Mouse (Mus musculus) c-Kit-positive CD71-negative TER-119-negative erythroid progenitor cells, embryonic 14.5 days (primary cell): Measurements from ENCODE around the gene Kif5a.
A peak's percentile ranks its signal among the peaks of the same experiment; 100 is the strongest.
"Not testable (repeated sequence)": the region's sequence is repeated elsewhere in the genome, so short reads cannot be mapped to it uniquely, and the experiment has no call there.

Experiments
- DNase-seq: peaks from one replicate; pipeline ENCODE4 v3.0.0-alpha.2; 2013; ENCODE audit warnings: low read depth

Gene Kif5a

DNA sequence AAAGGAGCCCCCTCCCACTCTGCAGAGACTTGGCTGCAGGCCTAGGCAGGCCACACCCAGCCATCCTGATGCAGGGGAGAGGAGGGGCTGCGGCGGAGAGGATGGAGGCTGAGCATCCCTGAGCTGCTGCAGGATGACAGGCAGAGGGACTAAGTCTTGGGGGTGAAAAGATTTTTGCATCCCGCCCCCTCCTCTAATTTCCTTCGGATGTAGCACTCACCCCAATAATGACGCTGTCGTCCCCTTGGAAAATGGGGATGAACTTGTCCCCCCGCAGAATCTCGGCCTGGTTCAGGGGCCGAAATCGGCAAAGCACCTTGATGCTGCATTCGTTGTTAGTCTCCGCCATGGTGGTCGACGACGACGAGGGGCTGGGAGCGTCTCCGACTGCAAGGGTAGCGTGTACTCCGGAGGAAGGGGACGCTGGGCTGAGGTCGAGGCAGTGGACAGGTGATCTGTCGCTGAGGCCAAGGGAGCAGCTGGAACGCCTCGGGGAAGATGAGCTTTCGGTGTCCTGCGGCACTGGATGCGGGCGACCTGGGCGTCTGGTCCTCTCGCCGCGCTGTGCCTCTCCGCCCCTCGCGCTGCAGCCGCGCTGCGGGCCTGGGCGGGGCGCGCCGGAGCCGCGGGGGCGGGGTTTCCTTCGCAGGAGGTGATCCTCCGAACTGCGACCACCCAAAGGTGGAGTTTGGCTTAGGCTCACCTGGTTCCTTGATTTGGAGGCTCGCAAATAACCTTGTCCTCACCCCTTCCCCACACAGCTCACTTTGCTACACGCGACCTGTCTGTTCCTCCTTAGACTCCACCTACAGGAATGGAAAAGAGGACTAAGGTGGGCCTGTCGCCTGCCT lies at the start of gene Kif5a:
Gene Kif5a (minus strand): TSS at position 801 of the 851 bp plus-strand sequence.
- no peak for DNase-seq

DNA sequence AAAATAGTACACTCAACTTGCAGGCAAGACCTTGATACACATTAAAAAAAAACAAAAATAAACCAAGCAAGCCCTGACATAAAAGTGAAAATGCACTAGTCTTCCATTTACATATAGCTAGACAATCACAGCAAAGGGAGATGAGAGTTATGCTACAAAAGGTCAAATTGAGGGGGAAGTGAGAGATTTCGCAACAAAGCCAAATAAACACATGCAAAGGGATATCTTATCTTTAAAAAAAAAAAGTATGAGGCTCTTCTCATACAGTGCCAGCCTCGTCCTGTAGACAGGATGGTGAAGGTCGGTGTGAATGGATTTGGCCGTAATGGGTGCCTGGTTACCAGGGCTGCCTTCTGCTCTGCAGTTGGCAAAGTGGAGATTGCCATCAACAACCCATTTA lies 49.7 kb upstream of the Kif5a start:
- DNase-seq, result no peak

DNA sequence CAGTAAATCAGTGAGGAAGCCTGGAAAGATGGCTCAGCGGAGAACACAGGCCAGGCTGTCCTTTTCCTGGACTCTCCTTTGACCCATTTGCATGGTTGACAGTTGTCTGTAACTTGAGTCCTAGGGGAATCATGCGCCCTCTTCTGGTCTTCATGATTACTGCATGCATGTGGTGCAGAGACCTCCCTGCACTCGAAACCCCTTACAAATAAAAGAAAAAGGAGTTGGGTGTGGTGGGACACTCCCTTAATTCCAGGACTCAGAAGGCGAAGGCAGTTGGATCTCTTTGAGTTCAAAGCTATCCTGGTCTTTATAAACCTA lies 49.2 kb upstream of the Kif5a start:
- peak; percentile 88 for DNase-seq

DNA sequence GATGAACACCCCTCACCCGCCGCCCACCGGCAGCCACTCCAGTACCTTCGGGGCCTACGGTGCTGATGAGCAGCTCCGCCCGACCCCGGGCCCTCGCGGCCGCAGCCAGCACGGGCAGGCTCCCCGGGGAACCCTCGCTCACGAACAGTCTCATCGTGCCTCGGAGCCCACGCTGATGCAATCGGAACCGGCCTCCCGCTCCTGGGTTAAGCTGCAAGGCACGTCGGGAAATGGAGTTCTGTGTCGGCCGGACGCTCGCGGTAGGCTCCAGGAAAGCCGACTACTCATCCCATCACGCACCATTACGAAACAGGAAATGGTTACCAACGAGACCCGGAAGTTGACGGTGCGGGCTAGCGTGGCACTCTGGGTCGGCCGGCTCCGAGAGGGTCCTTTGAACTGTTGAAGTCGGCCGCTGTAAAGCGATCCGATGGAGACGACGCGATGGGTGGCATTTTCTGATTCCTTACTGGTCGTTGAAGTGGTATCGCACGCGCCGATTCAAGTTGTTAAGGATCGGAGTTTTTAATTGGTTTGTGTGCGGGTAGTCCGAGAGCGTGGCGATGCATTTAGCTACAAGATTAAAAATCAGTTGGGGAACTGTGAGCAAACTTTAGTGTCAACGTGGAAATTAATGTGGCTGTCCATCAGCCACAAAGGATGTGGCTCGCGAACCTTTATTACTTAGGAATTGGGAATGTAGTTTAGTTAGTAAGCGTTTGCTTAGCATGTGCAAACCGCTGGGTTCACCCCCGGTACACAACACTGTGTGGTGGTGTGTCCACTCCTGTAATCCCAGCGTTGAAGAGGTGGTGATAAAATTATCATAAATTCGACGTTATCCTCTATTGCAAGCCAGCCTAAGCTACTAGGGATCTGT lies 48.6 kb upstream of the Kif5a start, which contains the start of gene Mars:
Gene Mars (minus strand): TSS at position 311 of the 880 bp plus-strand sequence.
- DNase-seq, result peak; percentile 94

DNA sequence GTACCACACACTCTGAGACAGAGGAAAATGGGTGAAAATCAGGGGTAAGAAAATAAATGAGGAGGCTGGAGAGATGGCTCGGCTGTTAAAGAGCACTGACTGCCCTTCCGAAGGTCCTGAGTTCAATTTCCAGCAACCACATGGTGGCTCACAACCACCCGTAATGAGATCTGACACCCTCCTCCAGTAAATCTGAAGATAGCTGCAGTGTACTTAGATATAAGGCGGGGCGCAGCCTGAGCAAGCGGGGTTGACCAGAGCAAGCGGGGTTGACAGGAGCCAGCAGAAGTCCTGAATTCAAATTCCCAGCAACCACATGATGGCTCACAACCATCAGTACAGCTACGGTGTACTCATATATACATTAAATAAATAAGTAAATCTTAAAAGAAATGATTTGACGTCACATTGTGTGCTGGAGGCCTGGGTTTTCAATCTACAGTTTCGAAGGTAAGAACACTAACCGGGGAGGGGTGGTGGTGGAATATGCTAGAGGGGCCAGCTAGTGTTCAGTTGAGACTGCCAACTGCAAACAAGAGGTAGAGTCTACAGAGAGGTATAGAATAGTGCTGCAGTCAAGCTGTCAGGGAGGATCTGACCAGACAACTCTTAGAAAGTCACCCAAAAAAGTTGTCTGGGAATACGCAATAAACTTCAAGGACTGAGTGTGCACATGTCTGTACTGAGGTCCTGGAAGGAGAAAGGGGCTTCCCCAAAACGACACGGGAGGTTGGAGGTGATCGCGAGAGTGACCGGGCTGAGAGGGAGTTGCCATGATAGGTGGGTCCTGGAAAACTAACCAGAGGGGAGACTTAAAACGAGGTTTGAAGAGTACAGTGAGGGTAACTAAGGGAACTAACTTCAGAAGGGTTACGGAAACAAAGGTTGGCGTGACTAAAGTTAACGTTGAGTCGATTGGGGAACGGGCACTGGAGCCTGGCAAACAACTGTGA lies 47.7 kb upstream of the Kif5a start:
- peak; percentile 56 for DNase-seq

DNA sequence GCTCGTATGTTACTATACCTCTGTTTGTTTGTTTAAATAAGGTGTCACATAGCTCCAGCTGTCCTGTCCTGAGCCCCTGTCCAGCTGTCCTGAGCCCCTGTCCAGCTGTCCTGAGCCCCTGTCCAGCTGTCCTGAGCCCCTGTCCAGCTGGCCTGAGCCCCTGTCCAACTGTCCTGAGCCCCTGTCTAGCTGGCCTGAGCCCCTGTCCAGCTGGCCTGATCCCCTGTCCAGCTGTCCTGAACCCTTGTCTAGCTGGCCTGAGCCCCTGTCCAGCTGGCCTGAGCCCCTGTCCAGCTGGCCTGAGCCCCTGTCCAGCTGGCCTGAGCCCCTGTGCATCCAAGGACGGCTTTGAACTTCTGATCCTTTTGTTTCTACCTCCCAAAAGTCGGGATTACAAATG lies 46.0 kb upstream of the Kif5a start:
- DNase-seq, result not testable (repeated sequence)

DNA sequence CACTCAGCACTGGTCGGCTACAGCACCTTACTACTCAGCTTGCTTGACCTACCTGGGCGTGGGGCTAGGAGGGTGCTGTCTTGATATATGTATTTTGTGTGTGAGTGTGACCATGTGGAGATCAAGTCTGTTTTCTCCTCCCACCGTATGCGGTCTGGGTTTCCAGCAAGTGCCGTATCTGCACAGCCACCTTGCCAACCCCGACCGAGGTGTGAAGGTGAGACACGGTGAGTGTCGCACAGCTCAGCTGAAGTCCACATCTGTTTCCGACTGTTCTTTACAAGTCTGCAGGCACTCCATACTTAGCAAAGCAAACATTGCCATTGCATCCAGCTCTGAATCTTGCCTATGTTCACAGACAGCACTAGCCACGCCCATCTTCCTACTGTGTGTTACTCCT lies 40.0 kb upstream of the Kif5a start:
- no peak for DNase-seq

DNA sequence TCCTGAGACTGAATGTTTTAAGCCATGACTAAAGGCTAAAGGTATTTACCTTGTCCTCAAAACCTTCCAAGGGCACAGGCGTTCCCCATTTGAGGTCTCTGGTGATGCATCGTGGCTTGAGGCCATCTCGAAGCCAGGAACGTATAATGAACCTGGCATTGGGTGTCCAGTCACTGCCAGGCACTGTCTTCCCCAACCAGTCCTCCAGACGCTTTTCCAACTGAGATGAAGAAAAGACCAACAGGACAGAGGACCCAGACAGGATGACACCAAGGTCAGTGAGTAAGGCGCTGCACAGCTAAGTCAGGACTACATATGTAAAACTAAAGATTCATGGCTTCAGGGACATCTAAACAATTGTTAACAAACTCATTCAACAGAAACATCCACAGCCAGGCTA lies 37.2 kb upstream of the Kif5a start:
- DNase-seq, result no peak

DNA sequence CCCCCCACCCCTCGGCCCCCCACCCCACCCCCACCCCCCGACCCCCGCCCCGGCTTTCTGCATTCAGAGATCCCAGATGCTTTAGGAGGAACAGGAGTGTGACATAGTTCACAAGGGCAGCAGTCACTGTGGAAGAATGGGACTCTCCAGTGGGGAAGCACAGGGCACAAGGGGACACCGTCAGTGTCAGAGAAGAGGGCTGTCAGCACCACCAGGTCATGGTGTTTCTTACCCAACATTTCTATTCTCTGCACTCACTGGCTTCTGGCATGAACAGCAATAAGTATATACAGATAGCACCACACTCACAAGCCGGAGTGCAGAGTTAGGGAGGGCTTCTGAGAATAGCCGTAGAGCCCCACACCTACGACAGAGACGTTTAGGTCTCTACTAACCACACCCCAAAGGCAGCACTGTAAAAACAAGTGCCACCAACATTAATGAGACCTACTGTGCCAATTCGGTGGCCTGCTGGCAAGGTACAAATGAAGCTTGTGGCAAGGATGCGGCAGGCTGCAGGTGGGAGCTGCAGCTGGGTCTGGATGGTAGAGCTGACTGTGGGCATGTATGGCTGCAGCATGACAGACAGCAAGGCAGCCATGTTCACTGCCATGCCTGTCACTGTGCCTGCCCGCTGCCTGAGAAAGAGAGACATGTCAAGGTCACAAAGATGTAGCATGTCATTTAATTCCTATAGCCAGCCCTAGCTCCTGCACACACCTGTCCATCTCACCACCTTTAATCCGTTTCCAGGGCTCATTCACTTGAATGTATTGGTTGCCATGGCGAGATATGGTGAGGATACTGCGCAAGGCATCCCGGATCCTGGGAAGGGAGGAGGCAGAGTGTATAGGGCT lies 34.1 kb upstream of the Kif5a start:
- DNase-seq, result no peak

DNA sequence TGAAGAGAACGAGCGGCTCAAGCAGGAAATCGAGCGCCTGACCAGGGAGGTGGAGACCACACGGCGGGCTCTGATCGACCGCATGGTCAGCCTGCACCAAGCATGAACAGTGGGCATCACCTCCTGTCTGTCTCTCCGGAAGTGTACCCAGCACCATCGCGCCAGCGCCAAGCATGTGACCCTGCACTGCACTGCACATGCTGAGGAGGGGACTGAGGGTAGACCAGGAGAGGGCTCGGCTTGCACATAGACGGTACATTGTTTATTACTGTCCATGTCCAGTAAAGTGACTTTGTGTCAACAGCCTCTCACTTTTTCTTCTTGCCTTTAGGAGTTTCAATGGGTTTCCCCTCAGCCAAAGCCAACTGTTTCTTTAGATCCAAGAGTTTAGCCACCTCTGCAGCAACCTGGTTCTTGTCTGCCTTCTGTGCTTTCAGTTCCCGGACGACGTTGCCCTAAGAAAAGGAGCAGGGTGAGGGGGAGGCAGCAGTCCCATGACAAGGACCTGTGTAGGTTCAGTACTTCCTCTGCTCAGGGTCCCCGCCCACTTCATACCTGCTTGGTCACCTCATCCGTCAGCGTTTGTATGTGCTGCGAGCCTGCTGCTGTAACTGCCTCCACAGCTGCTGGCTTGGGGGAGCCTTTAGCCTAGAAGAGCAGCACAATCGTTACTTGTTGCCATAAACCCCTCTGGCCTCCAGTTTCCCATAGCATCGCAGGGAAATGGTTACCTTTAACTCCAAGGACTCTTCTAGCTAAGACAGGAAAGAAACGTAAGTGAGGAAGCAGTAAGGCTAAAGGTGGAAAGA lies 33.0 kb upstream of the Kif5a start:
- DNase-seq, result no peak

DNA sequence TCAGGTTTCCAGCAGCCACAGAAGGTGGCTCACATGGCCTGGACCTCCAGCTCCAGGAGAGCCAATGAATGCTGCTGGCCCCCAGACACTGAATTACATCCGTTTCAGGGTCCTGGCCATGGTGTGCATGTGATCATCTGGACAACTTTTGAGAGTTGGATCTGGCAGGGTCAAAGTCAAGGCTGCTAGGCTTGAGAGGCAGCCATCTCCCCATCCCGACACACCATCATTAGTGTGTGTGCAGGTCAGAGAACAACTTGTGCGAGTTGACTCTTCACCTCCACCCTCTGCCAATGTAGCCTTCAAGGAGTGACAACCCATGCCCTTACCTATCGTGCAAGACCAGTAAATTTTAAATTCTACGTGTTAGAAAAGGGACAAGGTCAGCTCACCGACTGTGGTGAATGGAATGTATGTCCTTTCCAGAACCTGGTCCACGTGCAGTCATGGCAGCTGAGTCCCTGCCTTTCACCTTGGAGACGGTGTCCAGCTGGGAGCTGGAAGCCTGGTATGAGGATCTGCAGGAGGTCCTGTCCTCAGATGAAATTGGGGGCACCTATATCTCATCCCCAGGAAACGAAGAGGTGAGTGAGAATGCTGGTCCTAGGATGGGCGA lies 31.9 kb upstream of the Kif5a start:
- no peak for DNase-seq

DNA sequence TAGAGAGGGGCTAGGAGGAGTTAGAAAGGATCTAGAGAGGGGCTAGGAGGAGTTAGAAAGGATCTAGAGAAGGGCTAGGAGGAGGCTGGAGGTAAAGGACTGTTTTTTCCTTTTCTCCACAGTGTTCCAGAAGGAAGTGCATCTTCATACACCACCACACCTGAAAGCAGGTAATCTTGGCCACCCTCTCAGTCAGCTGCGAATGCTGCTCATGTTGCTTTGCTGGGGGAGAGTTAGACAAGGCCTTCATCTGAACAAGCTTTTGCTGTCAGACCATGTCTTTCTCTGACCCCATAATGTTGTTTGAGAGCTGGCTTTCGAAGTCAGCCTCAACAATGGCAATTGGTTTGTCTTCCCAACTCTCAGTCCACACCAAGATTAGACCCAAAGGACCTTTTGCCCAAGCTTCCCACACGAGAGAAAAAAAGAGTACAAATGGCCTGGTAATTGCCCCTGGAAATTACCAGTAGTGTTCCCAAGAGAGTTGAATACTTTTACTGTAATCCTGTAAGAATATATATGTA lies 30.5 kb upstream of the Kif5a start:
- no peak for DNase-seq

DNA sequence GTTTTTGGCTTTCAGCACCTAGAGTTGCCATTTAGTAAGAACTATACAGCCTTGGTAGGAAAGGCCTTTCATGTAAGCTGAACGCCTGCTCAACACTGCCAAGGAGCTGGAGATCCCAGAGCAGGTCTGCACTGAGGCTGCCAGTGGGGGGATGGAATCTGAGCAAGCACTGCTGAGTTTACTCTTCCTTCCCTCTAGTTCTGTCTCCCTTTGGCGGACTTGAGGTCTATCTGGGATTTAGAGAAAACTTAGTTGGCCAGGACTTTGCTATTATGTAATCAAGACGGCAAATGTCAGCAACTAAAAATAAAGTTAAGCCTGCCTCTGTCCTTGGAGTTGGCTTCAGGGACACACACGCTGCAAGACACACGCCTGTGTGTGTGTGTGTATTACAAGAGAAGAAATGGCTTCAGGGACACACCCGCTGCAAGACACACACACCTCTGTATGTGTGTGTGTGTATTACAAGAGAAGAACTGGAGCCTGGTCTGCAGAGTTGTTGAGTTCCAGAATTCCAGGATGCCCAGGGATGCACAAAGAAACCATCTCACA lies 29.9 kb upstream of the Kif5a start:
- no peak for DNase-seq

DNA sequence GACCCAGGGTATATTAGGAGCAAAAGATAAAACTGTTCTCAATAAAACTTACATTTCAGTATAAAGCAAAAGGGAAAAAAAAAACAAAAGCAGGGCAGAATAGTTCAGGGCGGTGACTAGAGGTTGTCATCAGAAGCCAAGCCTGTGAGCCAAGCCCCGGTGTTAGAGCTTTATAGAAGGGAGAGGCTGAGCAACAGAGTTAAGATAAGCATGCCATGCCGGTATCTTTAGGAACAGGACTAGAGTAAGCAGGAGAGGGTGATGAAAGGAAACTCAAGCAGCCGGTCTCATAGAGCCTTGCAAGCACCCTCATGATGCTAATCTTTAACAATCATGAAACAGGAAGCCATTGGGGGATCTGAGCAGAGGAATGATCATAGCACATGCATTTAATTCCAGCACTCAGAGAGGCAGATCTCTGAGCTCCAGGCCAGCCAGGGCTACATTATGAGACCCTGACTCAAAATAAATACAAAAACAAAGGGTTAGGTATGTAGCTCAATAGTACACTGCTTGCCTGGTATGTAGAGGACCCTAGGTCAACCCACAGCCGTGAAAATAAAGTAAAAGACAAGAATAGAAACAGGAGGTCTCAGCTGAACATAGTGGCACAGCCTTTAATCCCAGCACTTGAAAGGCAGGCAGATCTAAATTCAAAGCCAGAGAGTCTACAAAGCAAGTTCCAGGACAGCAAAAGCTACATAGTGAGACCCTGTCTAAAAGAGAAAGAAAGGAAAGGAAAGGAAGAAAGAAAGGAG lies 28.9 kb upstream of the Kif5a start:
- peak; percentile 37 for DNase-seq

DNA sequence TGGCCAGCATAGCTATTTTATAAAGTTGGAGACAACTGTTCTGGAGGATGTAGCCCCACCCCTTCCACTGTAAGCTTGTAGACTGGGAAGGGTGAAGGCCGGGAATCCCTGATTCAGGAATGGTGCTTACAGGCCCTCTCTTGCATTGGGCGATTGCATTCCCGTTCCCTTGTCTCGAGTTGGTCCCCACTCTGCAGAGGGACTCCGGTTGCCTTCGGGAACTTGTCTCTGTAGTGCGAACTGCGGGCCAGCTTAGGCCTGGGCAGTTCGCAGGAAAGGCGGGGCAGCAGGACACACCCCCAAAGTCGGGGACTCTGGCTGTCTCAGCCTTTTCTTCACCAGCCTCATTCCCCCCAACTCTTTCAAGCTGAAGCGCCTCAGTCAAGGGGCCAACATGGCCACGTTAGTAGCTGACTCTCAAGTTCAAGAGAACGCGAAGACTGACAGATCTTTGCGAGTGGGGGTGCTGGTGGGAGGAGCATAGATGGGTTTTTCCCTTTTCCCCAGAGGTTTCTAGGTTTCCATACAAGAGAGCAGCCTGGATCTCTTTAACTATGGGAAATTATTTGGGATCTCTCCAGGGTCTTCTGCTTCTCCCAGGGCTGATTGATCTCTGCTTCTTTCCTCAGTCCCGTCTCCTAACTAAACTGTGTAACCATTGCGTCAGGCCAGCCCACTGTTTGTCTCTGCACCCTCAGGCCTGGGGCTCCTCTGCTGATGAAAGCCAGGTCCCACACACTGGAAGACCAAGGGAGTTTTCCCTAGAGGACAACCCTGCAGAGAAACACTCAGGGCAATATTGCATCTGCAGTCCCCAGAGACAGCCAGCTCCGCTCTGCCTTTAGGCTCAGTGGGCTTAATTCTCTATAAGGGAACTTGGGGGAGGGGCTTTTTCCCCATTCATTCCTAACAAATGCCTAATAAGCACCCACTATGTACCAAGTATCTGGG lies 28.1 kb upstream of the Kif5a start:
- DNase-seq, result no peak

DNA sequence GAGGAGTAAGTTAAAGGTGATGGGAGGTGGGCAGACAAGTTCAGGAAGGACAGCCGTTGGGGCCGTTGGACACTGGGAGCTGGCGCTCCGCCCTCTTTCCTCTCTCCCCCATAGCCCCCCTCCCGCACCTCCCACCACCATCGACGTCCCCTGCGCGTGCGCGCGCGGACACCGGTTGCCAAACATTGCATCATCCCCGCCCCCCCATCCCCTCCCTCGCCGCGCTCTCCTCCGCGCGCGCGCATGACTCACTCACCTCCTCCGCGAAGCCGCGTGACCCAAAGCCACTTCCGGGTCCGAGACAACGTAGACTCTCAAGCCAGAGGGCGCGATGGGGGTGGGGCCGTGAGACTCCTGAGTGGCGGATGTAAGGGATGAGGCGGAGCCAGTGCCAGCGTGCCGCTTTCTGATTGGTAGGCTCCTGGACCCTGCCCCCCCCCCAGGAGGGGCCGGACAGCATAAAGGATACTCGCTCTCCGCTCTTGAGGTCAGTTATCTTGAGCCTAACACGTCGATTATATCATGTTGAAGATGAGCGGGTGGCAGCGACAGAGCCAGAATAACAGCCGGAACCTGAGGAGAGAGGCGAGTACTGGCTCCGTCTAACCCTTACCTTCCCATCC lies 27.3 kb upstream of the Kif5a start:
- DNase-seq, result peak; percentile 100
